Mouse (Mus musculus) fat pad, adult 2 months (tissue): ENCODE results near the gene Zfp385a.
"Not testable (repeated sequence)": the region's sequence is repeated elsewhere in the genome, so short reads cannot be mapped to it uniquely, and the experiment has no call there.

Experiments used
- DNase-seq: peaks from one replicate; pipeline ENCODE4 v3.0.0-alpha.2; 2011; ENCODE audit warnings: low read depth, low spot score; ENCODE audit errors: extremely low read depth

The Zfp385a gene

DNA sequence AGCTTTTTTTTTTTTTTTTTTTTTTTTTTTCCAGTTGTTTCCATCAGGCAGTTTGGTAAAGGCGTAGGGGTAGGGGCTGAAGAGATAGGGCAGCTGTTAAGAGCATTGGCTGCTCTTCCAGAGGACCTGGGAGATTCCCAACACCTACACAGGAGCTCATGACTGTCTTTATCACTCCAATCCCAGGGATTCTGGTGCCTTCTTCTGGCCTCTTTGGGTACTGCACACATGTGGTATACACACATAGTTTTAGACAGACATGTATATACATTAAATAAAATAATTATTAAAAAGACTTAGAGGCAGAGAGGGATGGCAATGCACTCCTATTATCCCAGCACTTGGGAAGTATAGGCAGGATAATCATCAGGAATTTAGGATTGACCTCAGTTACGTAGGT, 46.5 kb downstream of the Zfp385a start:
- no peak for DNase-seq

DNA sequence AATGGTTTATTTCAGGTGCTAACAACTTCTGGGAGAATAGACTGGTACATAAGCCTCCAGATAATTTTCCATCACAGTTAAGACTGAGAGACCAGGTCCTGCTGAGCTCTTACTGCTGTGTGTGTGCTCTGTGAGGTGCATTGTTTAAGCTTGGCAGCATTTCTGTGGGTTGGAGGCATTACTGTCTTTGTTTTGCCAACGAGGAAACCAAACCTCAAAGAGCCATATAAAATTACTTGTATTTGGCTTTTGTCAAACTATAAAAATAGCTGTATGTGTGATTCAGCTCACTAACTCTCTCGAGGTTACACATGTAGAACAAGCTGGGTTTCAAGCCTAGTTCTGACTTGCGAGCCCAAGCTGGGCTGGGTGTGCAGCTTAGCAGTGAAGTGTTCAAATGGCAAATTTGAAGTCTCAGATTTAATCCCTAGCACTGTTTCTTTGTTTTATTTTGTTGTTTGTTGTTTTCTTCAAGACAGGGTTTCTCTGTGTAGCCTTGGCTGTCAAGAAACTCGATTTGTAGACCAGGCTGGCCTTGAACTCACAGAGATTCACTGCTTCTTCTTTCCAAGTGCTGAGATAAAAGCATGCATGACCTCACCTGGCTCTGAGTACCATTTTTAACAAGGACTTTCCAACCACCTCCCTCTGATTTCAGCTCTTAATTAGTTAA, 47.1 kb downstream of the Zfp385a start:
- no peak for DNase-seq

DNA sequence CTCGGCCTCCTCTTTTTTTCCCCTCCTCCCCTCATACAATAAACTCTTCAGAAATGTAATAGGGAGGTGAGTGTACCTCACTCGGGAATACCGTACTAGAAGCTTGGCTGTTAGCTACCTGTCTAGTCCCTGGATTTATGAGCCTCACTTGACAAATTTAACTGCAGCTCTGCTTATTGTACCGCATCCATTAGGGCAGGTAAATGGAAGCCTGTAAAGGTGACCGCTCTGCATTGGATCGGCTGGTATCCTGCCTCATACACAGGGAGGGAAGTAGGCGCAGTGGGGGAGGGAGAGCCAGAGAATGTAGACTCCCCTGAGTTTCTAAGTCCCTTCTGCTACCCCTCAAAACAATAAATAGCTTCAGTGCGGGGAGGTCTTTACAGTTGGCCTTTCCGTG, 49.0 kb downstream of the Zfp385a start:
- DNase-seq, result no peak

DNA sequence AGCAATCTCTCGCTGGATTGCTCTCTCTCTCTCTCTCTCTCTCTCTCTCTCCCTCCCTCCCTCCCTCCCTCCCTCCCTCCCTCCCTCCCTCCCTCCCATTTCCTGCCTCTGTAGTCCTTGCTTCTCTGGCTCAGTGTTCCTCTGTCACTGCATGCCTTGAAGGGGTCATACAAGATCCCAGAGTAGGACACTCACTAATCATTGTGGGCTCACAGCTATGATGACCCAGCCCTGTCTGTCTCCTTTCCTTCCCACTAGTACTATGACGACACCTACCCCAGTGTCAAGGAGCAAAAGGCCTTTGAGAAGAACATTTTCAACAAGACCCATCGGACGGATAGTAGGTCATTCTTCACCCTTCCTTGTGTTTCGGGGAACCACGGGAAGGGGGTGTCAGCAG, 49.5 kb downstream of the Zfp385a start:
- DNase-seq, result no peak

DNA sequence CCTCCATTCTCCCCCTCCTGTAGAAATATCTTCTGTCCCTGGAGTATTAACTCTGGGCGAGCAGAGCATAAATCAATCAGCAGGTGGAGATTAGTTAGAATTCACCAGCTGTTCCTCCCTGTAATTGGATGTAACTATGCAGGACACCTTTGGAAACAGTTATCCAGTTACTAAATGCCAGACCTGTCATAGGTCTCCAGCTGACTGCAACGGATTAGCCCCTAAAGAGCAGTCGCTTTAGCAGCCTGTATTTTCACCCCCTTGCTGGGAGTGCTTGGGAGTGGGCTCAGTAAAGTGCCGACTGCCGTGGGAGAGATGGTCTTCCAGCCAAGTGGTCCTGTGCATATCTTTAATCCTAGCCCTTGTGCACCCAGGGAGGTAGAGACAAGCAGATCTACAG, 50.3 kb downstream of the Zfp385a start:
- no peak for DNase-seq

DNA sequence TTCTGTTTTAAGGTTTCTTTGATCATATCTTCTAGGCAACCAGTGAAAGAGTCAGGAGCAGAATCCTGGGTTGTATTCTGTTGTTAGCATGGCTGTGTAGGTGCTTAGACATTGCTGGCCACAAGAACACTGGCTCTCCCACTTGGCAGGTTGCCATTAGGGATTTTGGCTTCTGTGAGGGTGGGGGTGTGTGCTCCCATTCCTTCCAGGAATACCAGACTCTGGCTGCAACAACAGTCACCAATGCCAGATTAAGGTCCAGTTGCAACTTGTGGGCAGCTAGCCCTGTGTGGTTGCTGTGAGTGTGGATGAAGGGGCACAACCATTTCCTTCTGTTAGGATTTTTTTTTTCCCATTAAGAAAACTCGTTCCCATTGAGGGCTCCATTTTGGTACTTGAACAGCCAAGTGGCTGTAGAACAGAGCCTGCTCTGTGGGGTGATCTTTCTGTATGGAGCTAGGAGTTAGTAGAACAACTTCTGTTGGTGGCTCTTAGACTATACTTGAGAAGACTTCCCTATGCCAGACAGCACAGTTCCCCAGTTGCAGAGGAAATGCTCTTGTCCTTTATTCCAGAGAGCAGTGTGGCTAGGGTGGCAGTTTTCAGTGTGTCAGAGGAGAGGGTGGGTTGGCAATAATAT, 54.0 kb downstream of the Zfp385a start:
- peak; percentile 46 for DNase-seq

DNA sequence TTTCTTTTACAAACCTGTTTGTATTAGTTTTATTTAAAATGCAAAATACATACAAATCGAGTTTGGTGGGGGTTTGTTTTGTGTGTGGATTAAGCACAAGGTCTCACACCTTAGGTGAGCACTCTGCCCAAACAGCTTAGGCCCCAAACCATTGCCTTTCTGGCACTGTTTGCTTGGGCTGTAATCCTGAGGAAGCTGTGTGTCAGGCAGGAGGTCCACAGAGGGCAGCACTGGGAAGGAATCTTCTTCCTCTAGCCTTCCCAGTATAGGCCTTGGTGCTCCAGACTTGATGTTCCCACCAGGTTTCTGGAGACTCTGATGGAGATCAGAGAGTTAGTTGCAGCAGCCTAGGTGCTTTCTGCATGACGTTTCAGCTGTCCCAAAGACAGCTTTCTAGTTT, 55.2 kb downstream of the Zfp385a start:
- DNase-seq, result no peak

DNA sequence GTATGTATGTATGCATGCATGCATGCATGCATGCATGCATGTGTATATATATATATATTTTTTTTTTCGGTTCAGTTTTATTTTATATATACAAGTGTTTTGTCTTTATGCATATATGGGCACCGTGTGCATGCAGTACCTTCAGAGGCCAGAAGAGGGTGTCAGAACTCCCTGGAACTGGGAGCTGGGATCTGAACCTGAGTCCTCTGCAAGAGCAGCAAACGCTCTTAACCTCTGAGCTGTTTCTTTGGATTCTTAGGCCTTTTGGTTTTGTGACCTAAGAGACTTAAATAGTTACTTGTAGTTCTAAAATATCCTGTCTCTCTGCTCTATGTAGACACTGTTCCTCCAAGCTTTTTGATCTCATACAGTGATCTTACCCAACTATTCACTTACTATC, 55.8 kb downstream of the Zfp385a start:
- no peak for DNase-seq

DNA sequence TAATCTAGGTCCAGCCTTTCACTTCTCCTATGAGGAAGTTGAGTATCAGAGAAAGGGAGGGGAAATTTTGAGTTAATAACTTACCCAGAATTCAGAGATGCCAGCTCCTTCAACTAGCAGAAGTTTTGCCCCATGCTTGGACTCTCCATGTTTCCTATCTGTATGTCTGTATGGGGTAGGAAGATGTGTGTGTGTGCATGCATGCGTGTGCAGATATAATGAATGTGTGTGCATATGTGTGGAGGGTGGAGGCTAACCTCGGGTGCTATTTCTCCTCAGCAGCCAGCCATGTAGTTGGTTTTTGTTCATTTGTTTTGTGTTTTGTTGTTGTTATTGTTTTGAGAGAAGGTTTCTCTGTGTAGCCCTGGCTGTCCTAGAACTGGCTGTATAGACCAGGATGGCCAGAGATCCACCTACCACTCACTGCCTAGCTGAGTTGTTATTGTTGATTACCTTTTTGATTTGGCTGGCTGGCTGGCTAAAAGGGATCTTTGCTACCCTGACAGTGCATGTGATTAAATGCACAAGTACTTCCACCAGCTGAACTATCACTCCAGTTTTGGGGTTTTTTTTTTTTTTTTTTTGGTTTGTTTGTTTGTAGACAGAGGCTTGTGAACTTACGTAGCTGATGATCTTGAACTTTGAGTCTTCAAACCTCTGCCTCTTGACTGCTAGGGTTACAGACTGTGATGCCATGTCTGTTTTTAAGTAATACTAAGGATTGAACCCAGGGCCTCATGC, 58.3 kb downstream of the Zfp385a start:
- DNase-seq, result no peak

DNA sequence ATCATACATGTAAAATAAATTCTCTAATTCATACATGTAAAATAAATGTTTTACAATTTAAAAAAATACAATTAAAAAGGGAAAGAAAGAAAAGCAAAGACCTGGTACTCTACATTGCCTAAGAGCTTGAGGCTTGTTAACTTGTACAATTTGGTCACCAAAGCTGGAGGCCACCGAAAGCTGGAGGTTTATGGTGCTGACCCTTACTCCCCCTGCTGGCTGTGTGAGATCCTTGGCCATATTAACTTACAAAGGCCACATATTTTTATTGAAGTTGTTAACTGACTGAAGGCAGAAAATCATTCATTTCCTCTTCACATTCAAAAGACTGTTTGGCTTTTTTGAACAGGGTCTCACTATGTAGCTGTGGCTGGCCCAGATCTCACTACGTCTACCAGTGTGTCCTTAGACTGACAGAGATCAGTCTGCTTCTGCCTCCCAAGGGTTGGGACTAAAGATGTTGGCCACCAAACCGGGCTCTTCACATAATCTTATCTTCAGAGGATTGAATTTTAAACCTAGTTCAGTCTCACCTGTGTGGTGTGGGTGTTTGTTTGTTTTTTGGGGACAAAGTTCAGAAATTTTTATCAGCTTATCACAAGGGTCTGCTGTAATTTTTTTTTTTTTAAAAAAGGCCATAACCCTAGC, 59.0 kb downstream of the Zfp385a start:
- DNase-seq, result no peak

DNA sequence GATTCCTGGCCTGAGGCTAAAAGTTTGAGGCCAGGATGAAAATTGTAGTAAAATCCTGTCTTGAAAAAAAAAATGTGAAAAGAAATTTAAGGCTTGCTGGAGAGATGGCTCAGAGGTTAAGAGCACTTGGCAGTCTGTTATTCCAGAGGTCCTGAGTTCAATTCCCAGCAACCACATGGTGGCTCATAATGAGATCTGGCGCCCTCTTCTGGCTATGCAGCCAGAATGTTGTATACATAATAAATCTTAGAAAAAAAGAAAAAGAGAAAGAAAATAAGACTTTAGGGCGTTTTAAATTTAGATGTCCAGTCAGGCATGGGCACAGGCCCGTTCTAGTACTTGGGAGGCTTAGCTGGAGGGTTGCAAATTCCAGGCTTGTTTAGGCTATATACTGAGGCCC, 60.1 kb downstream of the Zfp385a start:
- DNase-seq, result no peak

DNA sequence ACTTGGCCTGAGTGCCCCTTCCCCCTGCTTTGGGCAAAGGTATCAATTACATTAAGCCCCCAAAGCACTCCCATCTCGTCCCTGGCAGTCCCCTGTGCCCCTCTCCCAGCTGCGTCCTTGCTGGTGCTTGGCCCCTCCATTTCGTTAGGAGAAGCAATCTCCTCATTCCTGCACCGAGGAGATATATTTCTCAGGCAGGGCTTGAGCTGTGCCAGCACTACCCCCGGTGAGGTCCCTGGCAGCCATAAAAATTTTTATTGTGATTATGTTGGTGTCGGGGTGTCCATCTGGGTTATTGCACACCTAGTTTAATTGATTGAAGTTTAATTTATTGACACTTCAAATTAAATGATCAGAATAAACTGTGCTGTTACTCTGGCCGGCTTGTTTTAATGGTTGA, 61.9 kb downstream of the Zfp385a start:
- DNase-seq, result no peak

DNA sequence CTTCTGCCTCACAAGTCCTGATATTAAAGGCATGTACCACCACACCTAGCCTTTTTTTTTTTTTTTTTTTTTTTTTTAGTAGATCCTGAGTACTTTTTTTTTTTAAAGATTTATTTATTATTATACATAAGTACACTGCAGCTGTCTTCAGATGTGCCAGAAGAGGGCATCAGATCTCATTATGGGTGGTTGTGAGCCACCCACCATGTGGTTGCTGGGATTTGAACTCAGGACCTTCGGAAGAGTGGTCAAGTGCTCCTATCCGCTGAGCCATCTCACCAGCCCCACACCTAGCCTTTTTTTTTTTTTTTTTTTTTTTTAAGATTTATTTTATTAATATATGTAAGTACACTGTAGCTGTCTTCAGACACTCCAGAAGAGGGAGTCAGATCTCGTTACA, 64.0 kb downstream of the Zfp385a start:
- DNase-seq, result not testable (repeated sequence)

DNA sequence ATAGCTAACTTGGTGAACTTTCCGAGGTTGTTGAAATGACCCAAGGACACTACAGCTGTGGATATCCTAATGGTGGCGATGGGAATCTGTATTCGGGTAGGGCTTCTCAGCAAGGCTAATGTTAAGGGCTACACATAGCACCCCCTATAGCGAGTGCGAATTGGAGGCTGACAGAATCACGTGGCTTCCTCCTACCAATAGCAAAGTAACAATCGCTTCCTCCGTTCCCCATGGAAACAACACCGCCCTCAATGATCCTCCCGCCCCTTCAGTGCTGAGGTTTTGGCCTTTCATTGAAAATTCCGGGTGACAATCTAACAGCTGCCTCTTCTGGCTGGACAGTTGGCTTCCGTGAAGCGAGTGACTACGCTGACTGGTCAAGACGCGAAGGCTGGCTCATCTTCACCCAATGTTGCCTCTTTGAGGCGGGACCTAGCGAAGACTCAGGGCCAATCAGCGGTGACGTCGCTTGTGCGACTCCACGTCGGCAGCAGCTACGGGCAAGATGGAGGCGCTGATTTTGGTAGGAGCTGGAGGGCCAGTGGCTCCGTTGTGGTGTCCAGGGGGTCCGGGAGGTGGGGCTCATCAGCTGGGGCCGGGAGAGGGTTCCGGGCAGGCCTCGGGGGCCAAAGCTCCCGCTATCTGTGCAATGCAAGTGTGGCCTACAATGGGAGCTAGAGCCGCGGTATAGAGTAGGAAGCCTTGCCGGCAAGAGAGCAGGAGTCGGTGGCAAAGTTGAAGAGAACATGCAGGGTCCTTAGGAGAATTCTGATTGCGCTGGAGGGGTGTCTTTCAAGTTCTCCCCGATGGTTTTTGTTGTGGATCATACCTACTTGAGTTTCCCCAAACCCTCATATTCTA, 67.2 kb downstream of the Zfp385a start, which contains the start of gene Copz1:
Copz1 (plus strand) TSS at position 296 of the 861 bp plus-strand sequence.
- DNase-seq, result peak; percentile 97

DNA sequence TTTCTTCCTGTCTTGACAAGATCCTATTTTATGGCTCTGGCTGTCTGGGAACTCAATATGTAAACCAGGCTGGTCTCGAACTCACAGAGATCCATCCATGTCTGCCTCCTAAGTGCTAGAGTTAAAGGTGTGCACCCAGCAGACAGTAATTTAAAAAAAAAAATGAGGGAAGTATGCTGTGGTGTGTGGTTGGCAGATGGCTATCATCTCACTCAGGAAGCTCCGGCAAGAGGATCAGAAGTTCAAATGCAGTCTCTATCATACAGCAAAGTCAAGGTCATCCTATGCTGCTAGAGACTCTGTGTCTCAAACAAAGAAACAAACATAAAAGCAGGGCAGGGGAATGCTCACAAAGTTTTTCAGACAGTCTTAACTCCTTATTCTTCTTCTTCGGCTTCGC, 71.0 kb downstream of the Zfp385a start:
- DNase-seq, result no peak

DNA sequence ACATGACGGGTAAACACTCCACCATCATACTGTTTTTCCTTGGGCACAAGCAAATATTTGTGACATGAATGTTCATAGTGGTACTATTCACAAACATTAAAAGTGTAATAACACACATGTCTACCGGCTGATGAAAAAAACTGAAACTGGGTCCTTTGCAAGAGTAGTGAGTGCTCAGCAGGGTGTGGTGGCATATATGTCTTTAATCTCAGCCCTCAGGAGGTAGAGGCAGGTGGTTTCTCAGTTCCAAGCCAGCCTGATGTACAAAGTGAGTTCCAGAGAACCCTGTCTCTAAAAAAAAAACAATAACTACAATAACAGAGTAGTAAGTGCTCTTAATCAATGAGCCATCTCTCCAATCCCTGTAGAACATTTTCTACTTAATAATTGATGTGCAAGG, 75.1 kb downstream of the Zfp385a start:
- DNase-seq, result no peak
